Mouse (Mus musculus) left cerebral cortex, postnatal 4 days (tissue): ENCODE results near the gene Alkbh7. TPM values are rescaled to one million over a fixed set of nuclear protein-coding genes. Genes with fewer than 3 reads are reported as not detected.

Source experiments
- DNase-seq: peaks from one replicate; pipeline ENCODE4 v3.0.0-alpha.2; 2022
- intact Hi-C: fragments of 180-260 bp; cut with DNase I; formaldehyde crosslinking; loops from one replicate; pipeline ENCODE4 v1.15.1; 2025
- total RNA-seq, 2 experiments: library from RNA; stranded (reverse); gene quantifications; 2 replicates each; pipeline ENCODE4 v1.2.3; 2021

The Alkbh7 gene
- 10 to 100 TPM; 28.2 to 32.3 TPM for total RNA-seq

GRCm38 (mm10) chr17:56997029-56997667 is at the start of gene Alkbh7:
Gene Alkbh7, plus strand, starts transcription at chr17:56997339.
- peak; percentile 93 for DNase-seq
- intact Hi-C loops = no loop called here

- intact Hi-C loops = no loop called here
Measured at GRCm38 (mm10) chr17:56950915-56951314, 46.2 kb upstream of the Alkbh7 start.

DNA sequence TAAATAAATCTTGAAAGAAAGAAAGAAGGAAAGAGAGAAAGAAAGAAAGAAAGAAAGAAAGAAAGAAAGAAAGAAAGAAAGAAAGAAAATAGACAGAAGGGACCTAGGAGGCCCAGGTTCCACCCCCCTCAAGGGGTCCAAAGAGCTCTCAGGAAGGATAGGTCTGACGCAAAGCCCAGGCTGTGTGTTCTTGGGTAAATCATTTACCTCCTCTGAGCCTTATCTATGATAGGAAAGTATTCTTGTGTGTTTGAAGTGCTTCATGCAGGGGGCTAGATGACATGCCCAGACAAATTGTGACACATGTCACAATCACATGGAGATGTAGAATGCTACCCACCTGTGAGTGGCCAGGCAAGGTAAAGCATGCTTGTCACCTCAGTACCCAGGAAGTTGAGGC is 44.5 kb upstream of the Alkbh7 start:
- no peak for DNase-seq
- intact Hi-C loops = no loop called here

More at GRCm38 (mm10) chr17:56950915-56951314, 46.2 kb upstream of the Alkbh7 start:
- peak; percentile 45 for DNase-seq

DNA sequence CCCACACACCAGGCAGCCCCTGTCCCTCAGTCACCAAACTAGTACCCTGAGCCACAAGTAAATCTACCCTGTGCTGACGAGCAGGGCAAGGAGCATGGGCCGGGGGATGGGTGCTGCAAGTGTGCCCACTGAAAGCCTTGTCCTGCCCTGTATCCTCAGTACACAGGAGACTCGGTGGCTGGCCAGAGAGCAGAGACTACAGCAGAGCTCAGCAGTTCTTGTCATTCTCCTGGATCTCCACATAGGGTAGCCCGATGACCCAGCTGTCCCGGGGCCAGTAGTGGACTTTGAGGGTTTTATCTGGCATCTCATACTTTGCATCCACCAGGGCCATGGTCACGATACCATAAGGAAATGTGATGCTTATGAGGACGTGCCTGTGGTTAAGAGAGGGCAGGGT is 42.3 kb upstream of the Alkbh7 start:
- DNase-seq = no peak
- intact Hi-C loops = no loop called here

DNA sequence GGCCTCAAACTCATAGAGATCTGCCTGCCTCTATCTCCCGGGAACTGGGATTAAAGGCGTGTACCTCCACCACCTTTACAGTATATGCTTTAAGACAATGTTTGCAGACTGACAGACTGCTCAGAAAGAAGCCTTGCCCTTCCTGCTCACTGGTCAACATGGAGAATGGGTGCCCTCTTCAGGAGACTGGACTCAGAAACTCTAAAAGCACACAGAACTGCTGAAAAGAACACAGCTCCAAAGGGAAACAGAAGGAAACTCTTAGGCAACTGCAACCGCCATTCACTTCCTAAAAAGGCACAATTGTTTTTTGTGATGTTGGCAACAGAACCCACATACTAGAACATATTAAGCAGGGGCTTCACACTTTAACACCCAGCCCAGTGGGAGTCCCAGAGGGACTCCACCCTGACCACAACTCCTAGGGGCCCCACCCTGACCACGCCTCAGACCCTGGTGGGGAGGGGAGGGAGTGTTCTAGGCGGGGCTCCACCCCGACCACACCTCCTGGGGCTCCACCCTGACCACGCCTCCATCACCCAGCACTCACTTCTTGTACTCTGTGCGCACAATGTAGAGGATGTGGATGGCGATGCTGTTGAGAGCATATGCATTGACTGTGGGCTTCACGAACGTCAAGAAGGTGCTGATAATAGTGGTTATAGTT is 39.2 kb upstream of the Alkbh7 start:
- intact Hi-C loops = no loop called here
- no peak for DNase-seq

DNA sequence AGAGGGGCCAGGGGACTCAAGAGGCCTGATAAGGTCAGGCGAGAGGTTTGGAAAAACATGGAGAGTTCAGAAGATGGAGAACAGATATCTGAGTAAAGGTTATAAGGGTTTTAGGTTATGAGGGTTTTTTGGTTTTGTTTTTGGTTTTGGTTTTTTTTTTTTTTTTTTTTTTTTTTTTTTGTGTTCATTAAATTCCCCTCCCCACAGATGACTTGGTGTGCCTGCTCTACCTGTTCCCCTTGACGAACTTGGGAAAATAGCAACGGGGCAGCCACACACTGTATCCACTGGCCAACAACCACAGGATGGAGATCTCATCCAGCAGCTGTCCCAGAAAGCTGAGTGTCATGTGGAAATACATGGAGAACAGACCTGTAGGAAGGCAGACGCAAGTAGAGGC is 38.5 kb upstream of the Alkbh7 start:
- no peak for DNase-seq
- intact Hi-C loops = no loop called here

DNA sequence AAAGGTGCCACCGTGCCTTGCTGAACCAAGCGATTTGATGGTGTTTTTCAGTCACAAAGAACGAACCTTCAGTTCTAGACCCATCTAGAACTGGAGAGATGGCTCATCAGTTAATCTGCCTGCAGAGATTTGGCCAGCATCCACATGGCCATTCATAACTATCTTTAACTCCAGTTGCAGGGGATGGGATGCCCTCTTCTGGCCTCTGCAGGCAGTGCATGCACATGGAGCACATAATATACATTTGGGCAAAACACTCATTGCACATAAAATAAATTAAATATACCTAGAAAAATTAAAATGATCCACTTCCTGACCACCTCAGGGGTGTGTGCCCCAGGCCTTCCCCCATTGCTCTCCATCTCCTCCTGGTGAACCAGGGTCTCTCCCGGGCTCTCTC is 35.3 kb upstream of the Alkbh7 start:
- intact Hi-C loops = no loop called here
- DNase-seq = no peak

DNA sequence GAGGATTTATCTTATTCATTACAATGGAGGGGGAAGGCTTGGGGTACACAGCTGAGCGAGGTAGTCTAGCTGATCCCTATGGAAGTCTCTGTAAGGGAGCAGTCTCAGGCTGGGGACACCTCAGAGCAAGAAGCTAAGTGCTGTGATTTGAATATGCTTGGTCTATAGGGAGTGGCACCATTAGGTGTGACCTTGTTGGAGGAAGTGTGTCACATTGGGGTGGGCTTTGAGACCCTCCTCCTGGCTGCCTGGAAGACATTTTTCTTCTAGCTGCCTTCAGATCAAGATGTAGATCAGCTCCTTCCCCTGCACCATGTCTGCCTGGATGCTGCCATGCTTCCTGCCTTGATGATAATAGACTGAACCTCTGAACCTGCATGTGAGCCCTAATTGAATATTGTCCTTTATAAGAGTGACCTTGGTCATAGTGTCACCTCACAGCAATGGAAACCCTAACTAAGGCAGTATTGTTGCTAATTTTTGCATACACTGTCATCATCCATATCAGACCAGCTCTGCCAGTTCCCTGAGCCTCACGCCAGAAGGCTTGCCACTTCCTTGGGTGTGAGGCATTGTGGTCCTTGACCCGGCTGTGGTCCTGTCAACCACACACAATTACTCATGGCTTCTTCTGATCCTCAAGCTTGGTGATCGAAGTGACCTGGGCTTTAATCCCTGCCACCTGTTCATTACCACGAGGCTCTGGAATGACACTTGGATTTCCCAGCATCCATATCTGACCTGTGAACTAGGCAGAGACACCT is 34.3 kb upstream of the Alkbh7 start:
- intact Hi-C loops = no loop called here
- no peak for DNase-seq

- no peak for DNase-seq
- intact Hi-C loops = no loop called here
Measured at GRCm38 (mm10) chr17:56963646-56964045, 33.5 kb upstream of the Alkbh7 start.

- intact Hi-C loops = no loop called here
- DNase-seq = no peak
Measured at GRCm38 (mm10) chr17:56969321-56969720, 27.8 kb upstream of the Alkbh7 start.

GRCm38 (mm10) chr17:56970081-56970480 is 27.1 kb upstream of the Alkbh7 start:
- intact Hi-C loops = no loop called here
- no peak for DNase-seq

- intact Hi-C loops = no loop called here
Measured at GRCm38 (mm10) chr17:56973956-56974707, 23.0 kb upstream of the Alkbh7 start.

GRCm38 (mm10) chr17:56974708-56975240 is 22.4 kb upstream of the Alkbh7 start:
- no peak for DNase-seq
- intact Hi-C loops = no loop called here

More at GRCm38 (mm10) chr17:56973956-56974707, 23.0 kb upstream of the Alkbh7 start:
- no peak for DNase-seq

- intact Hi-C loops = no loop called here
- DNase-seq = no peak
Measured at GRCm38 (mm10) chr17:56975391-56975790, 21.7 kb upstream of the Alkbh7 start.

- intact Hi-C loops = no loop called here
Measured at GRCm38 (mm10) chr17:56976531-56977390, 20.4 kb upstream of the Alkbh7 start.

GRCm38 (mm10) chr17:56979524-56979923 is 17.6 kb upstream of the Alkbh7 start:
- DNase-seq = no peak
- intact Hi-C loops = no loop called here

More at GRCm38 (mm10) chr17:56976531-56977390, 20.4 kb upstream of the Alkbh7 start:
- DNase-seq = no peak

DNA sequence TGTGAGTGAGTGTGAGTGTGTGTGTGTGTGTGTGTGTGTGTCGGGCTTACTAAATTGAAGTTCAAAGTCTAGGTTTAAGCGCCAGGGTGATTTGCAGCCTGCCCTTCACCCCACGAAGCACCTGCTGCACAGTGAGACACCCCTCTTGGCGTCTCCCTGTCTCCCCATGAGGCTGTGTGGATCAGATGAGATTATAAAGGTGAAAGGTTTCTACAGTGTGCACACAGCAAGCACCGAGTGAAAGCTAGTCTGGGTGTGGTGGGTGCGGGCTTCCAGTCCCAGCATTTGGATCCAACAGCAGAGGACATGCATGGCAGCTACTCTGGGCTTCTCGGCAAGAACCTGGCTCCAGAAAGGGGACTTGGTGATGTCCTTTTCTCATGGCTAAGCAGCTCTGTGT is 16.1 kb upstream of the Alkbh7 start:
- intact Hi-C loops = no loop called here
- no peak for DNase-seq

DNA sequence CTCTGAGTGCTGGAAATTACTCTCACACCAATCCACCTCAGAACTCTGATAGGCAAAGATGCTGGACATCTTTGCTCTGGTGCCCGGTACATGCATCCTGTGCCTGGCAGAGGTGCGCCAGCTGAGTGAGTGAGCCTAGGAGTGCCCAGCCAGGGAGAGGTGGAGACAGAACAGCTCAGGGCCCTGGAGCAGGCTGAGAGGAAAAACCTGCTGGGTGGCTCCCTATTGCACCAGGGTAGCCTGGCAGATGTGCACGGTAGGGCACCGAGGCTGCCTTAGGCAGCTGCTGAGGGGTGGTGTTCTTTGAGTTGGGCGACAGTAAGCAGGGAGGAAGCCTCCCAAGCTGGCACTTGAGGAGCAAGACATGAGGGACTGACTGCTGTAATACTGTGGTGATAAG is 15.1 kb upstream of the Alkbh7 start, which contains the start of gene Acer1:
TSS of gene Acer1 (minus strand) at position 114 of the 400 bp plus-strand sequence.
- intact Hi-C loops = no loop called here
- DNase-seq = no peak

DNA sequence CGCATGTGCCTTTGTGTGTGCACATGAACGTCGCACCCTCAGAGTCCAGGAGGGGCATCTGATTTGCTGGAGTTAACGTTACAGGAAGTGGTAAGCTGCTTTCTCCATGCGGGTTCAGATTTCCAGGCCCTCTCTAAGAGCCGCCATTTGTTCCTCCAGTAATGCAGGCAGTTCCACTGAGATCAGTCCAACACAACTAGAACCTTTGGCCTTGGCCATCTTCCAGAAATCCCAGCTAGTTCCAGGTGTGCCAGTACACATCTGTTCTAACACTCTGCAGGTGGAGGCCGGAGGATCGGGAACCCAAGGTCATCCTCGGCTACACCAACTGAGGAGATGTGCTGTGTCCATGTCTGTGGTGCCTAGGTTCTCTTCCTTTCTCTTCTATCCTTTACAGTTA is 12.3 kb upstream of the Alkbh7 start:
- intact Hi-C loops = no loop called here
- DNase-seq = no peak

DNA sequence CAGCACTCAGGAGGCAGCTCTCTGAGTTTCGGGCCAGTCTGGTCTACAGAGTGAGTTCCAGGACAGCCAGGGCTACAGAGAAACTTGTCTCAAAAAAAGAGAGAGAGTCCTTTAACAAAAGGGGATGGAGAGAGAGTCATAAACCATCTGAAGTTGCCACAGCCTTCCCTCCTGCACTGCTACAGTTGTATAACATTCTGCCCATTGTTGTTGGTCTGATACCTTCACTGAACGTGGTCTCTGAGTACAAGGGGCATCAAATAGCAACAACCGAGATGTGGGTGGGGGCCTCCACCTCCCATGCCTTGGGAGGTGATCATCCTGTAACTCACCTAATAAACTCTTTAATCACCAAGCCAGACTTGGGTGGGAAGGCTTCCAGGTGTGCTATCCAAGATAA is 11.5 kb upstream of the Alkbh7 start:
- no peak for DNase-seq
- intact Hi-C loops = no loop called here
